Mouse (Mus musculus) midbrain, embryonic 14.5 days (tissue): ENCODE results near the gene Coro2b. TPM values are rescaled to one million over a fixed set of nuclear protein-coding genes. Genes with fewer than 3 reads are reported as not detected.
"Not testable (repeated sequence)": the region's sequence is repeated elsewhere in the genome, so short reads cannot be mapped to it uniquely, and the experiment has no call there.

Experiments
- ATAC-seq: fragments of 200-750 bp; cut with Nextera tagmentation; 2 replicates; pipeline ENCODE4 v1.8.0; 2017; ENCODE audit warnings: moderate number of reproducible peaks, moderate library complexity; ENCODE audit not compliant: low FRiP score, low TSS enrichment
- DNase-seq: peaks from one replicate; pipeline ENCODE4 v3.0.0-alpha.2; 2015
- H3K27ac ChIP-seq: fragments of 300-500 bp; sonication (generic); replicated peaks from 2 replicates; pipeline ENCODE4 v1.5.1; 2014; ENCODE audit warnings: mild to moderate bottlenecking, low read depth, low read length, moderate library complexity
- H3K27me3 ChIP-seq: fragments of 300-500 bp; sonication (generic); 2 replicates; pipeline ENCODE4 v1.6.1; 2014; ENCODE audit warnings: low read length, control low read depth, mixed read lengths; ENCODE audit not compliant: control insufficient read depth, insufficient read depth
- H3K36me3 ChIP-seq: fragments of 300-500 bp; sonication (generic); 2 replicates; pipeline ENCODE4 v1.6.1; 2014; ENCODE audit warnings: low read length, control low read depth; ENCODE audit not compliant: control insufficient read depth, insufficient read depth
- H3K4me1 ChIP-seq: fragments of 300-500 bp; sonication (generic); 2 replicates; pipeline ENCODE4 v1.6.1; 2014; ENCODE audit warnings: mild to moderate bottlenecking, antibody characterized with exemption, low read length, control low read depth; ENCODE audit not compliant: control insufficient read depth, insufficient read depth
- H3K4me2 ChIP-seq: fragments of 300-500 bp; sonication (generic); 2 replicates; pipeline ENCODE4 v1.6.1; 2014; ENCODE audit warnings: mild to moderate bottlenecking, low read length, moderate library complexity
- H3K4me3 ChIP-seq: fragments of 300-500 bp; sonication (generic); replicated peaks from 2 replicates; pipeline ENCODE4 v1.5.1; 2014; ENCODE audit warnings: low read depth, low read length
- H3K9ac ChIP-seq: fragments of 300-500 bp; sonication (generic); replicated peaks from 2 replicates; pipeline ENCODE4 v1.6.1; 2014; ENCODE audit warnings: mild to moderate bottlenecking, low read length, moderate library complexity
- H3K9me3 ChIP-seq: fragments of 300-500 bp; sonication (generic); 2 replicates; pipeline ENCODE4 v1.6.1; 2016; ENCODE audit warnings: low read length, control low read depth, mixed read lengths; ENCODE audit not compliant: control insufficient read depth
- WGBS: fragments of 180-500 bp; shearing (Covaris S2); extraction: QIAGEN DNeasy Blood & Tissue Kit; methylation state at CpG from one replicate; pipeline ENCODE4 v1.1.7; 2014; 5-methylcytosine and 5-hydroxymethylcytosine counted together
- polyA plus RNA-seq: library from polyadenylated mRNA; unstranded; fragments of >200 nt; fragmentation: Nextera tagmentation; extraction: Ambion mirVana; gene quantifications from 2 replicates; pipeline ENCODE4 v1.2.1, GENCODE M21; 2014

The Coro2b gene
- polyA plus RNA-seq, 1 experiment from 2014 or later = 34.5 TPM

DNA sequence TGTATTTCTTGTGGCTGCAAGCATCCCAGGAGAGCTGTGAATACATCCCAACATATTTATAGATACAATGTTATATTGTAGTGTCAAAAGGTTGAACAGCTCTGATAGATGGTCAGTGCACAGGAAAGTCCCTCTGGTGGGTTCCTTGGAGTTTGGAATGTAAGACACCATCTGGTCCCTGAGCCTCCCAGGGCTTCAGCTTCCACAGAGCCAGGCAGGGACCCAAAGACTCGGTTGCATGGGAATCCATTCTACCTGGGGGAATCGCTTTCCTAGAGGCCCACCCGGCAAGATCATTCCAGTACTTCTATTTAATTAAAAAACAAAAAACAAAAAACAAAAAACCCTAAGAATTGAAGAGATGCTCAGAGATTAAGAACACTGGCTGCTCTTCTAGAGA lies 78.4 kb downstream of the Coro2b start:
- Histone ChIP-seq H3K4me1 (0 out of 2 replicates have a peak, but pooled peaks cover 7% of the 10 kb centered on the region), H3K27me3 (no peaks in the 10 kb centered on the region), H3K27ac (no peak overlapping the region), H3K4me2 (no peak overlapping the region), H3K36me3 (no peaks in the 10 kb centered on the region), H3K9ac (no peak overlapping the region), H3K4me3 (no peak overlapping the region), H3K9me3 (no peaks in the 10 kb centered on the region)
- ATAC-seq (no peak), DNase-seq (no peak)
- WGBS = 89% methylated on average over 3 of the region's 3 CpGs

DNA sequence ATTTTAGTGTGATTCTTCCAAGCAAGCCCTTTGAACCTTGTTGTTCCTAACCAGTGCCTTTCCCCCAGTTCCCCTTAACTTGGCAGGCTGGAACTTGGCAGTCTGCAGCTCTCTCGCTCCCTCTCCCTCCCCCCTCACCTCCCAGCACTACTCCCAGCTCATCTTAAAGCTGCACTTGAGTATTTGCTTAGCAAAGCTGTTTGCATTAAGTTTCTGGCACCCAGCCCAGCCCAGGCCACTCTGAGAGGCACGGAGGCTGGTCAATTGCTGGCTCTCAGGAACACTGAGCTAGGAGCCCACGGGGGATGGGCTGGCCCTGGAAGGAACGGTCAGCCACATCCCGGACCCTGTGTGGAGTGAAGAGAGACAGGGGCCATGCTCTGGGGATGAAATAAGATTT lies 80.8 kb downstream of the Coro2b start:
- 0 out of 2 replicates have a peak, but pooled peaks cover 7% of the 10 kb centered on the region for H3K4me1 ChIP-seq
- ATAC-seq (no peak), DNase-seq (peak; percentile 84)
- no peak overlapping the region for H3K4me2 ChIP-seq
- 28% methylated on average over 5 of the region's 5 CpGs for WGBS
- no peak overlapping the region for H3K9ac ChIP-seq
- no peaks in the 10 kb centered on the region for H3K9me3 ChIP-seq
- H3K36me3 ChIP-seq = peaks cover 10% of the 10 kb centered on the region
- no peak overlapping the region for H3K4me3 ChIP-seq
- H3K27me3 ChIP-seq = no peaks in the 10 kb centered on the region
- H3K27ac ChIP-seq = no peak overlapping the region

DNA sequence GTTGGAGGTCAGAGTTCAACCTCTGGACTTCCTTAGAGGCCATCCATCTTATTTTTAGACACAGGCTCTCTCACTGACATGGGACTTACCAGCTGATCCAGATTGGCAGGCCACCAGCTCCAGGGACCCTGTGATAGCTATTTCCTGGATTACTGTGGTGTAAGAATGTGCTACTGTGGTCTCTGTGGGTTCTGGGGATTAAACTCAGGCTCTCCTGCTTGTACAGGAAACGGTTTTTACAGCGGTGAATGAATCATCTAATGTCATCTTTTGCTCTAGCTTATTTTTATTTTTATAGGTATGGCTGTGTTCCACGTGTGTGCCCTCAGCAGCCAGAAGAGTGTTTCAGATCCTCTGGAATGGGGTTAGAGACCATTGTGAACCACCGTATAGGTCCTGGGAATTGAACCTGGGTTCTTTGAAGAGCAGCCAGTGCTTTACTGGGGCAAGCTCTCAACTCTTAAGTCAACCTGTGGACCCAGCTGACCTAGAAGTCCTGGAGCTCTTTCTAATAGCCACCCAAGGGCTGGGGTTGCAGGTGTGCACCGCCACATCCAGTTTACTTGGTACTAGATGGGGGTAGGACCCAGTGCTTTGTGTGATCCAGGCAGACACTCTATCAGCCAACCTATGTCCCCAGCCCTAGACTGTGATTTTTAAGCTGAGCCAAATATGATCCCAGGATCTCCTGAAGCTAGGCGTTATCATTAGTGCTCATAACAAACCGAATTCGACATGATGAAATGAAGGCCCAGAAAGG lies 81.5 kb downstream of the Coro2b start:
- no peak overlapping the region for H3K4me3 ChIP-seq
- H3K27ac ChIP-seq = no peak overlapping the region
- H3K36me3 ChIP-seq = peaks cover 15% of the 10 kb centered on the region
- no peak overlapping the region for H3K4me2 ChIP-seq
- H3K27me3 ChIP-seq = no peaks in the 10 kb centered on the region
- 0 out of 2 replicates have a peak, but pooled peaks cover 7% of the 10 kb centered on the region for H3K4me1 ChIP-seq
- no peaks in the 10 kb centered on the region for H3K9me3 ChIP-seq
- H3K9ac ChIP-seq = no peak overlapping the region
- no peak for DNase-seq
- WGBS = 92% methylated on average over 8 of the region's 8 CpGs
- ATAC-seq = no peak

DNA sequence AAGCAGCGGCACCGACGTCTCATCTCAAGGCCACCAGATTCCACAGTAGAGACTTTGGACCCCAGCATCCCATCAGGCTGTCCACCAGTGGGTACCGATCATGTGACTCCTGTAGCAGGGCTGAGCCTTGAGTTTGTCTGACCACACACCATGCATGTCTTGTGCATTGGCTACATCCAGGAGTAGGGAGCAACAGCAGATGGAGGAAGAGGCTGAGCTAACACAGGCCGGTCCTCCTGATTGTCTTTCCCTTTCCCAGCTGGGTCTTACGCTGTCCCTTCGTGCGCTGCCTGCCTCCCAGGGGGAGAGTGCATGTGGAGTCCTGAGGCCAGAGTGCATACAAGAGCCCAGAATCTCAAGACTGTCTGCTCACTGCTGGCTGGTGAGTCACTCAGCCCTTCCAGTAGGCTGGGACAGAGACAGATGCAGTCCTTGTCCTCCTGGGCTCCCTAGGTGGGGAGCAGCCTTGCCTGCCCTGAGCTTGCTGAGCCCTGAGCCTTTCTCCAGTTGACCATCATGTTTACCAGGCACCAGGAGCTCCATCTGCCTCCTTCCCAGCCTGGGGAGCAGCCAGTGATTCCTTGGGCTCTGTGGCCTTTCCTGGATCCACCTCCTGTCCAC lies 84.4 kb downstream of the Coro2b start:
- H3K4me1 ChIP-seq = 0 out of 2 replicates have a peak, but pooled peaks cover 7% of the 10 kb centered on the region
- no peak overlapping the region for H3K4me2 ChIP-seq
- DNase-seq = no peak
- no peak overlapping the region for H3K9ac ChIP-seq
- H3K27me3 ChIP-seq = no peaks in the 10 kb centered on the region
- WGBS = 91% methylated on average over 8 of the region's 8 CpGs
- no peak for ATAC-seq
- H3K36me3 ChIP-seq = peaks cover 16% of the 10 kb centered on the region
- H3K27ac ChIP-seq = no peak overlapping the region
- H3K9me3 ChIP-seq = no peaks in the 10 kb centered on the region
- no peak overlapping the region for H3K4me3 ChIP-seq

DNA sequence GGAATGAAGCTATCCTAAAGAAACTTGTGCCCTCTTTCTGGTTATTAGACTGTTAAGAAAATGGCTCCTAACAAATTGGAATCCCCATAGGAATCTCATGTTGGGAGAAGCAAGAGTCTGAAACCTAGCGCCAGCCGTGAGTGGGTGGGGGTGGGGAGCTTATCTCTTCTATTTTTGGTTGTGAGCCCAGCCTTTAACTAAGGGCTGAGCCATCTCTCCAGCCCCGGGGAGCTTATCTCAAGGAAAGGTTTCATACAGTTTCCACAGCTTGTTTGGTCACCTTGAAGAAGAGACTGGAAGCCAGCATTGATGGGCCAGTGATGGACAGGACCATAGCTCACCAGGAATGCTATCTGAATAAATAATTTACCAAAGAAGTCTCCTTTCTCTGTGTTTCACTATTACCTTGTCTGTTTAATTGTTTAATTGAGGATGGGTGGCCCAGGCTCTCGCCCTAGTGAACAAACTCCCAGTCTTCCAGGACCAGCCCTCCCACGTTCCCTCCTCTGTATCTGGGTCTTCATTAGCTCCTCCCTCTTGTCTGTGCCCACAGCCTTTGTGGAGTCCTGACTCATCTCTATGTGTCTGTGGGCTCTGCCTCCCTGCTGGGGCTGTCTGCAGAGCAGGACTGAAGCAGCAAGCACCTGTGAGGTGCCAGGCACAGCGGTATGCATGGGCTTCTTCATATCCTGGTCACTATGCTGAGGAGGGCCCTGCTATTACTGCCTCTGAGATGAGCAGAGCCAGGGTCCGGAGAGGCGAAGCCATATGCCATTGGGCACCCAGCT lies 85.1 kb downstream of the Coro2b start:
- 0 out of 2 replicates have a peak, but pooled peaks cover 7% of the 10 kb centered on the region for H3K4me1 ChIP-seq
- no peak for ATAC-seq

GRCm38 (mm10) chr9:62450862-62451261 lies 86.0 kb downstream of the Coro2b start:
- peaks cover 16% of the 10 kb centered on the region for H3K36me3 ChIP-seq
- H3K9ac ChIP-seq = no peak overlapping the region
- H3K4me3 ChIP-seq = no peak overlapping the region
- DNase-seq (no peak), ATAC-seq (no peak)
- H3K9me3 ChIP-seq = no peaks in the 10 kb centered on the region
- no peak overlapping the region for H3K4me2 ChIP-seq
- H3K27ac ChIP-seq = no peak overlapping the region
- 88% methylated on average over 7 of the region's 7 CpGs for WGBS
- 0 out of 2 replicates have a peak, but pooled peaks cover 7% of the 10 kb centered on the region for H3K4me1 ChIP-seq
- no peaks in the 10 kb centered on the region for H3K27me3 ChIP-seq

More for the DNA sequence above, 85.1 kb downstream of the Coro2b start:
- Histone ChIP-seq H3K36me3 (peaks cover 16% of the 10 kb centered on the region), H3K9ac (no peak overlapping the region), H3K27me3 (no peaks in the 10 kb centered on the region), H3K9me3 (no peaks in the 10 kb centered on the region), H3K4me2 (no peak overlapping the region), H3K4me3 (no peak overlapping the region), H3K27ac (no peak overlapping the region)
- DNase-seq = no peak
- 79% methylated on average over 8 of the region's 8 CpGs for WGBS

DNA sequence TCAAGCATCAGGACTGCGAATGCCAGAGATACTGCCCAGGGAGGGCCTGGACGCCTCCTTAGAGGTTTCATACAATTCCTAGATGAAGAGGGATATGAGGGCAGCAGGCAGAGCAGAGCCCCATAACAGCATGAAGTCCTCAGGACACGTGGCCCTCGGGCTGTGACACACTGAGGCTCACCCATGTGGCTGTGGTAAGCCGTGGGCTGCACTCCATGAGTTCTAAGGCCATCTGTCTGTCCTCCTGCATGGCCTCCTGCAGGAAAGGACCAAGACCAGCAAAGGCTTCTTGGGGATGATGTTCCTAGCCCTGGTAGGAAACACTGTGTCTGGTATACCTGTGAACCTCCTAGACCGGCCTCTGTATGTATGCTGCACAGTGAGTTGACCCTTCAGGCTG lies 86.5 kb downstream of the Coro2b start:
- 87% methylated on average over 6 of the region's 6 CpGs for WGBS
- ATAC-seq = no peak
- H3K4me1 ChIP-seq = 0 out of 2 replicates have a peak, but pooled peaks cover 2% of the 10 kb centered on the region
- DNase-seq = no peak
- H3K27me3 ChIP-seq = no peaks in the 10 kb centered on the region
- H3K9me3 ChIP-seq = no peaks in the 10 kb centered on the region
- no peak overlapping the region for H3K9ac ChIP-seq
- H3K4me3 ChIP-seq = no peak overlapping the region
- H3K36me3 ChIP-seq = peaks cover 16% of the 10 kb centered on the region
- no peak overlapping the region for H3K27ac ChIP-seq
- no peak overlapping the region for H3K4me2 ChIP-seq

DNA sequence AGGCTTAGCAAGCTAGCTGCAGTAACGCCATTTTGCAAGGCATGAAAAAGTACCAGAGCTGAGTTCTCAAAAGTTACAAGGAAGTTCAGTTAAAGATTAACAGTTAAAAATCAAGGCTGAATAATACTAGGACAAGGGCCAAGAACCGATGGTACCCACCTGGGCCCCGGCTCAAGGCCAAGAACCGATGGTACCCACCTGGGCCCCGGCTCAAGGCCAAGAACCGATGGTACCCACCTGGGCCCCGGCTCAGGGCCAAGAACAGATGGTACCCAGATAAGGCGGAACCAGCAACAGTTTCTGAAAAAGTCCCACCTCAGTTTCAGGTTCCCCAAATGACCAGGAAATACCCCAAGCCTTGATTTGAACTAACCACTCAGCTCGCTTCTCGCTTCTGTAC lies 89.5 kb downstream of the Coro2b start:
- not testable (repeated sequence) for H3K27ac ChIP-seq, H3K4me2 ChIP-seq, H3K9ac ChIP-seq, H3K4me1 ChIP-seq, ATAC-seq, H3K4me3 ChIP-seq, H3K9me3 ChIP-seq, DNase-seq, H3K27me3 ChIP-seq
- WGBS = 96% methylated on average over 5 of the region's 10 CpGs
- H3K36me3 ChIP-seq = peaks cover 11% of the 10 kb centered on the region
